Mouse (Mus musculus) forebrain, embryonic 13.5 days (tissue): ENCODE data around the gene Clec4f. TPM values are rescaled to one million over a fixed set of nuclear protein-coding genes. Genes with fewer than 3 reads are reported as not detected.

Source experiments
- ATAC-seq: fragments of 200-750 bp; cut with Nextera tagmentation; 2 replicates; pipeline ENCODE4 v1.8.0; 2017
- H3K27ac ChIP-seq: fragments of 300-500 bp; sonication (generic); 2 replicates; pipeline ENCODE4 v1.5.1; 2015; ENCODE audit warnings: inconsistent platforms, mild to moderate bottlenecking, moderate library complexity
- H3K27me3 ChIP-seq: fragments of 300-500 bp; sonication (generic); 2 replicates; pipeline ENCODE4 v1.6.1; 2015; ENCODE audit warnings: mild to moderate bottlenecking, inconsistent platforms
- H3K36me3 ChIP-seq: fragments of 300-500 bp; sonication (generic); 2 replicates; pipeline ENCODE4 v1.6.1; 2015; ENCODE audit warnings: mild to moderate bottlenecking, inconsistent platforms; ENCODE audit not compliant: poor library complexity, severe bottlenecking
- H3K4me1 ChIP-seq: fragments of 300-500 bp; sonication (generic); 2 replicates; pipeline ENCODE4 v1.6.1; 2015; ENCODE audit warnings: inconsistent platforms
- H3K4me2 ChIP-seq: fragments of 300-500 bp; sonication (generic); 2 replicates; pipeline ENCODE4 v1.6.1; 2015; ENCODE audit warnings: inconsistent platforms, mild to moderate bottlenecking, moderate library complexity
- H3K4me3 ChIP-seq: fragments of 300-500 bp; sonication (generic); 2 replicates; pipeline ENCODE4 v1.5.1; 2015; ENCODE audit warnings: mild to moderate bottlenecking, inconsistent platforms
- H3K9ac ChIP-seq: fragments of 300-500 bp; sonication (generic); 2 replicates; pipeline ENCODE4 v1.6.1; 2015; ENCODE audit warnings: mild to moderate bottlenecking, inconsistent platforms
- H3K9me3 ChIP-seq: fragments of 300-500 bp; sonication (generic); replicated peaks from 2 replicates; pipeline ENCODE4 v1.6.1; 2016; ENCODE audit warnings: inconsistent platforms
- WGBS: fragments of 180-500 bp; shearing (Covaris S2); methylation state at CpG from one replicate; pipeline ENCODE4 v1.1.7; 2015; 5-methylcytosine and 5-hydroxymethylcytosine counted together
- polyA plus RNA-seq: library from polyadenylated mRNA; unstranded; fragments of >200 nt; fragmentation: Nextera tagmentation; extraction: Ambion mirVana; gene quantifications from 2 replicates; pipeline ENCODE4 v1.2.1, GENCODE M21; 2015

Gene Clec4f
- polyA plus RNA-seq: not detected in 2 replicates

DNA sequence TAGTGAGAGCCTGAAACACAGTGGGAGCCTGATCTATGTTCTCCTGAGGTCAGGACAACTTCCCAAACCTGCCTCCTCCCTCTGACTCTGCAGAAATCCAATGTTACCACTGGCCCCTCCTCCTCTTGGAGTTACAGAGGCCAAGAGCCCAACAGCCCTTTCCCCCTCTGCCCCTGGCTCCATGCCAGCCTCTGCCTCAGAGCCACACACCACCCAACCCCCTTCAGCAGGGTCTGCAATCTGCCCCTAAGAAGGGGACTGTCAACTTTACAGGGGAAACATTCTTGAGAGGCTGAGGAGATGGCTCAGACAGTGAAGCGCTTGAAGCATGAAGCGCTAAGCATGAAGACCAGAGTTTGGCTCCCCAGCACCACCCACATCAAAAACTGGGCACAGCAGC is at the start of gene Clec4f:
Gene Clec4f (minus strand): TSS at position 101 of the 400 bp plus-strand sequence.
- no peaks in the 10 kb centered on the region for H3K9me3 ChIP-seq
- 96% methylated on average over 2 of the region's 2 CpGs for WGBS

DNA sequence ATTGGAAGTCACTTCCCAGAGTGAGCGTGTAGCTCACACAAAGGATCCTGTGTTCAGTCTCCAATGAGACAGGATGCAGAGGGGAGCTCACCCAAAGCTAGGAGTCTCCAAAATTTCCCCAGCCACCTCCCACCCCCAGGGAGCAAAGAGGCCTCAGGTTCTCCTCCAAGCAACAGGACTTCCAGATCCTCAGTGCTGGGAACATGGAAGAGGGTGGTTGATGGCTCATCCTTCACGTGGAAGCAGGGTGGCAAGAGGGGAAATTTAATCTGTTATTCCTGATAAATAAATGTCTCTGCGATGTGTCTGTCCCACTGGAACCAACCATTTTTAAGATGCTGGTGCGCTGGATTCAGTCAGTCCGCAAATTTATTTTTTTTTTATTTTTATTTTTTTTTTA is 48.7 kb upstream of the Clec4f start:
- Histone ChIP-seq H3K9ac (no peak overlapping the region), H3K4me1 (peaks cover 7% of the 10 kb centered on the region; the same call in 1 of the 2 replicates), H3K4me3 (no peak overlapping the region), H3K4me2 (no peak overlapping the region), H3K36me3 (no peaks in the 10 kb centered on the region), H3K27ac (no peak overlapping the region), H3K9me3 (no peaks in the 10 kb centered on the region), H3K27me3 (peaks cover 97% of the 10 kb centered on the region)
- no peak for ATAC-seq
- 19% methylated on average over 5 of the region's 5 CpGs for WGBS

More for the DNA sequence above, at the start of gene Clec4f:
- H3K36me3 ChIP-seq: no peaks in the 10 kb centered on the region
- no peak within 1 kb of the TSS for H3K9ac ChIP-seq
- no peaks in the 10 kb centered on the region for H3K4me1 ChIP-seq
- H3K4me3 ChIP-seq: no peak within 1 kb of the TSS
- ATAC-seq: no peak
- H3K27me3 ChIP-seq: no peaks in the 10 kb centered on the region
- no peak within 1 kb of the TSS for H3K4me2 ChIP-seq
- no peak within 1 kb of the TSS for H3K27ac ChIP-seq

DNA sequence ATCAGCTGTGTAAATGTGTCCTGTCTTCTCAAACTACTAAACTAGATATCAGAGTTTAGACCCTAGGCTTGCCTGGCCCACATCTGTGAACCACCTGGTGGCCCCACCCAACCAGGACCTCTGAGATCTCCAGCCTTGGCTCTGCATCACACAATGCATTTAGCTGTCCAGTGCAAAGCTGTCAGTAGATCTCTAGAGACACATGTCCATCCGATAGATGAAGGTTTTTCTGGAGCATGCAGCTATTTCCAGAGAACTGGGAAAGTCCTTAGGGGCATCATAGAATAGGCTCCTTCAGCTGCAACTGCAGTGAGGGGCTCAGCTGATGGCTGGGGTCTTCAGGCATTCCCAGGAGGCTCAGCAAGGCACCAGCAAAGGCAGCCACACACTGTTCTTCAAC is 48.3 kb upstream of the Clec4f start:
- no peaks in the 10 kb centered on the region for H3K36me3 ChIP-seq
- H3K9me3 ChIP-seq: no peaks in the 10 kb centered on the region
- H3K4me3 ChIP-seq: no peak overlapping the region
- no peak for ATAC-seq
- H3K27me3 ChIP-seq: peaks cover 97% of the 10 kb centered on the region
- no peak overlapping the region for H3K9ac ChIP-seq
- H3K27ac ChIP-seq: no peak overlapping the region
- WGBS: 0% methylated on average over 1 of the region's 1 CpGs
- H3K4me2 ChIP-seq: no peak overlapping the region
- peaks cover 7% of the 10 kb centered on the region; the same call in 1 of the 2 replicates for H3K4me1 ChIP-seq

DNA sequence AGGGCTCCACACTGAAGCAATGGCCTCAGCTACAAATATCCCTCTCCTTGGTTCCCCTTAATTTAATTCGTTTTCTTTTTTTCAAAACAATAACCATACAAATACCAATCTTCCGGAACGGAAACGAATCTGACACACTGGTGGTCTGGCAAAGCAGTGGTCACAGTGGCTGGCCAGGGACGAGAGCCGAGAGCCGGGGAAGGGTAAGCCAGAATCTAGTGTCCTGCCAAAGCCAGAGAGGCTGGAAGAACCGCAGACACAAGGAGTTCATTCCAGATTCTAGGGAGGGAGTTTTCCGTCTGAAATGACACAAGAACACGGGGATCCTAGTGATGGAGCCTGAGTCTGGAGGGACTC is 47.7 kb upstream of the Clec4f start:
- no peak for ATAC-seq
- peaks cover 7% of the 10 kb centered on the region; the same call in 1 of the 2 replicates for H3K4me1 ChIP-seq
- H3K9me3 ChIP-seq: no peaks in the 10 kb centered on the region
- no peak overlapping the region for H3K9ac ChIP-seq
- H3K27me3 ChIP-seq: peaks cover 97% of the 10 kb centered on the region
- no peak overlapping the region for H3K27ac ChIP-seq
- no peaks in the 10 kb centered on the region for H3K36me3 ChIP-seq
- under 1% methylated on average over 10 of the region's 10 CpGs for whole genome bisulfite sequencing
- no peak overlapping the region for H3K4me2 ChIP-seq
- no peak overlapping the region for H3K4me3 ChIP-seq

DNA sequence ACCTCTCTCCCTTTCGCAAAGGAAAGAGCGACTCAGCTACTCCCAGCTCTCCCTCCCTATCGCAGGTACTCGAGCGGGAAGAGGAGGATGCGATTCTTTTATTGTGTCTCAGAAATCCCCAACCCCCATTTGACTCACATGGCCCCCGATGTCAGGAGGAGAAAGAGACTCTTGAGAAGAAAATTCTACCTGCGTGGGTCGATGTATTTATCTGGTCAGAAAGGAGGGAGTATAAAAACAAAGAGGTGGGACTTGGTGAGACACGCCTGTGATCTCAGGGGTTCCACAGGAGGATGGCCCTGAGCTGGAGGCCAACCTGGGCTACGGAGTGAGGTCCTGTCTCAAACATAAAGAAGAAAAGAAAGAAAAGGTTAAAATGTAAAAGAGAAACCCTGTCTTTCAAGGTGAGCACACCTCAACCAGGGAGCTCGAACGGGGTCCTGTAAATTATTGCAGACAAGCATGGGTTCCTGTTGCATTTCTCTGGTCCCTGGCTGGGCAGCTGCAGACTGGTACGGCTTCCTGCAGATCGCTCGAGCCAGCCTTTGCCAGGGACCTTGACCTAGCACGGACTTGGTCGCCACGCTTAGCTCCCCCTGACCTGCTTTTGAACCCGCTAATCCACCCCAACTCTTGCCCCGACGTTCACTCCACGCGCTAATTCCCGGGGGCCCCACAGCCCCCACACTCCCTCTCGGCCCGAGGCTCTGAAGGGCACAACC is 47.2 kb upstream of the Clec4f start:
- H3K4me3 ChIP-seq: no peak overlapping the region
- no peak overlapping the region for H3K4me2 ChIP-seq
- H3K4me1 ChIP-seq: peaks cover 7% of the 10 kb centered on the region; the same call in 1 of the 2 replicates
- 1% methylated on average over 27 of the region's 27 CpGs for WGBS
- ATAC-seq: no peak
- H3K9ac ChIP-seq: no peak overlapping the region
- no peaks in the 10 kb centered on the region for H3K9me3 ChIP-seq
- peaks cover 97% of the 10 kb centered on the region for H3K27me3 ChIP-seq
- no peaks in the 10 kb centered on the region for H3K36me3 ChIP-seq
- H3K27ac ChIP-seq: no peak overlapping the region

DNA sequence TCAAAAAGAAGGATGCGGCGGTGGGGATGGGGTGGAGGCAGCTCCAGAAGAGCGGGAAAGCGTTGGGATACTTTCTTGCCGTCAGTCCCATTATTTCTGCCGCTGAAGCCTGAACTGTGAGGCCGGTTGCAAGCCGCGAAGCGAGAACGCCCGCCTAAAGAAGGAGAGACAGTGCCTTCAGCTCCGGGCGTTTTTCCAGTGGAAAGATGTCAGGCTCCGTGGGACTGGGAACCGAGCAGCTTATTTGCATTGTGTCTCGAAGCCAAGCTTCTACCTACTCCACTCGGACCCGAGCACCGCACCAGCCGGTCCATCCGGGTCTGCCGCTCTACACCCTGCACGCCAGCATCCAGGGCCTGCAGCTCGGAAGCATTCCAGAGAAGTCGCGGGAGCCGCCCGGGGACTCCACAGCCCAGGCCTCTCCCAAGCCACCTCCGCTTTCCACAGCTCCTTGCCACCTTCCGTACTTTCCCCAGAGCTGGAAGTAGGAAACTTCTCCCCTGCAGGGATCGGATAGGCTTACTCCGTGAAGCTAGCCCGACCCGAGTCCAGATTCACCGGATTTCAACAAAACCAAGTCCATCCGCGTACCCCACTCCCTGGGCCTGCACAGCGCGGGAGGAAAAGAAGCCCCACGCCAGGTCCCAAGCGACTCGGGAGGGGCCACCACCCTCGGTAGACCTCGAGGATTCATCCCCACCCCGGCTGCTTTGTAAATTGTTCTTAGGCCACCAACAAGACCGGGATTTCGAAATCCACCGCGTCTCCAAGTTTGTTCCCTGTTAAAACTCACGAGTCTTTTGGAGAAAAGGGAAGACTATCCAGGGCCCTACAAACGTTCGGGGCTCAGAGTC is 46.4 kb upstream of the Clec4f start:
- no peak for ATAC-seq
- H3K4me3 ChIP-seq: no peak overlapping the region

DNA sequence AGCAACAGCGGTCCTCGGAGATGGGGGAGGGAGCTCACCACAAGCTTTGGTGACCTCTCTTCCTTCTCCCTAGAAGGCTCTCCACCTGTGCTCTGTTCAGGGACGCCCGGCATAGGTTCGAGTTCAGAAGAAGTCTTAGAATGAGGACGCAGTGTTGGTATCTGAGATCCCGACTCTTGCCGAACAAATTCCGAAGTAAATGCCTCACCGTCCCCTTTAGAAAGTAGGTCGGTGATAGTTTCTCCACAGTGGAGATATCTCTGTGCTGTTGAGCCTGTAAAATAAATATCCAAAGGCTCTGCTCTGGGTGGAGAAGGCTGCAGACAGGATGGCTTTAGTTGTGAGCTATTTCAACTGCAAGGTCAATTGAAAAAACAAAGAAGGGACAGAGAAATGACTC is 45.0 kb upstream of the Clec4f start:
- Histone ChIP-seq H3K9ac (no peak overlapping the region), H3K9me3 (no peaks in the 10 kb centered on the region), H3K27ac (no peak overlapping the region), H3K4me3 (no peak overlapping the region), H3K4me1 (peaks cover 7% of the 10 kb centered on the region; the same call in 1 of the 2 replicates), H3K27me3 (peaks cover 97% of the 10 kb centered on the region), H3K4me2 (no peak overlapping the region), H3K36me3 (no peaks in the 10 kb centered on the region)
- no peak for ATAC-seq
- WGBS: under 1% methylated on average over 11 of the region's 11 CpGs

More for the DNA sequence above, 46.4 kb upstream of the Clec4f start:
- Histone ChIP-seq H3K4me2 (0 out of 2 replicates have a peak overlapping the region, but pooled peaks have one; percentile 6), H3K36me3 (no peaks in the 10 kb centered on the region), H3K27ac (no peak overlapping the region), H3K9me3 (no peaks in the 10 kb centered on the region), H3K9ac (no peak overlapping the region), H3K27me3 (peaks cover 97% of the 10 kb centered on the region), H3K4me1 (peaks cover 7% of the 10 kb centered on the region; the same call in 1 of the 2 replicates)
- WGBS: under 1% methylated on average over 53 of the region's 53 CpGs

DNA sequence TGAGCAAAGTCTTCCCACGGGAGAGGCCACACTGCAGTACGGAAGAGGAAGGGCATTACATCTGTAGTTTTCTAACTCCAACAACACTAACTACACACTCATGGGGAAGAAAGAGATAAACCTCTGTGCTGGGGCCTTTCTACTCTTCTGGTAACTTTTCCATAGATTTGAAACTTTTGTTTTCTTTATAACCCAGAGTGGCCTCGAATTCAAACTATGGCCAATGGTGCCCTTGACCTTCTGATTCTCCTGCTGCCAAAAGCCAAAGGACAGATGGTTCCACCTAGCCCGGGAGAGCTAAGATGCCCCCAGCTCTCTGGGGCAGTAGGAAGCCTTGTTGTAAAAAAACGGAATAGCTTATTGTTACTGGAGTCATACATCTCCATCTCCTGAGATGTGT is 44.0 kb upstream of the Clec4f start:
- Histone ChIP-seq H3K4me3 (no peak overlapping the region), H3K4me1 (peaks cover 7% of the 10 kb centered on the region; the same call in 1 of the 2 replicates), H3K27ac (no peak overlapping the region), H3K36me3 (no peaks in the 10 kb centered on the region), H3K9me3 (no peaks in the 10 kb centered on the region), H3K27me3 (peaks cover 97% of the 10 kb centered on the region), H3K9ac (no peak overlapping the region), H3K4me2 (no peak overlapping the region)
- no peak for ATAC-seq
- 5% methylated on average over 5 of the region's 5 CpGs for WGBS

DNA sequence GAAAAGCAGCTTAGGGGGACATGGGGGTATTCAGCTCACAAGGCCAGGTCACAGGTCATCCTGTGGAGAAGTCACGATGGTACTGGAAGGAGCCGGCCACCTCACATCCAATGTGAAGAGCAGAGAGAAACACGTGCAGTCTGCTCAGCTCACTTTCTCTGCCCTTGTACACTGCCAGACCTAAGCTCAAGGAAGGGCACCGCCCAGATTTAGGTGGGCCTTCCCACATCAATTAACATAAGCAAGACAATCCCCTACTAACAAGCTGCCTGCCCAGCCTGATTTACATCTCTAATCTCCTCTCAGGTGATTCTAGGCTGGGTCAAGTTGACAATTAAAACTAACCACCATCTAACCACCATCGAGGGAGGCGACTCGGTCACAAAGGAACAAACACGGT is 41.9 kb upstream of the Clec4f start:
- peaks cover 10% of the 10 kb centered on the region; the same call in 1 of the 2 replicates for H3K4me1 ChIP-seq
- H3K9me3 ChIP-seq: no peaks in the 10 kb centered on the region
- no peak for ATAC-seq
- no peak overlapping the region for H3K4me2 ChIP-seq
- H3K9ac ChIP-seq: no peak overlapping the region
- H3K27ac ChIP-seq: no peak overlapping the region
- 2% methylated on average over 8 of the region's 8 CpGs for WGBS
- H3K4me3 ChIP-seq: no peak overlapping the region
- peaks cover 97% of the 10 kb centered on the region for H3K27me3 ChIP-seq
- H3K36me3 ChIP-seq: no peaks in the 10 kb centered on the region

DNA sequence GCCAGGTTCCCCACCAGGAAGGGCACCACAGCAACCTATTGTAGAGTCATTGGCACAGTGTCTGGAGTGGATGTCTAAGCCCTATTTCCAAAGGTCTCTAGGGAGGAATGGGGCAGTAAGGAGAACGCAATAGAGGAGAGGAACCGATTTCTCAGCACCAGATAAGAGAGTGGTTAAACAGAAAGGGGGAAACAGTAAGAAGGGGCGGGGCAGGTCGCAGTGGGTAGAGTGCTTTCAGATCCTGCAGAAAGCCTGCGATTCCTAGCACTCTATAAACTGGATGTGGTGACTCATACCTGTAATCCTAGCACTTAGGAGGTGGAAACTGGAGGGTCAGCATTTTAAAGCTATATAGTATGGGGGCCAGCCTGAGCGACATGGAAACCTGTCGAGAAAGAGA is 40.7 kb upstream of the Clec4f start:
- 2% methylated on average over 7 of the region's 7 CpGs for WGBS
- Histone ChIP-seq H3K9ac (no peak overlapping the region), H3K36me3 (no peaks in the 10 kb centered on the region), H3K9me3 (no peaks in the 10 kb centered on the region), H3K27ac (no peak overlapping the region), H3K4me3 (no peak overlapping the region), H3K4me2 (no peak overlapping the region), H3K27me3 (peaks cover 98% of the 10 kb centered on the region), H3K4me1 (0 out of 2 replicates have a peak, but pooled peaks cover 3% of the 10 kb centered on the region)
- ATAC-seq: no peak

DNA sequence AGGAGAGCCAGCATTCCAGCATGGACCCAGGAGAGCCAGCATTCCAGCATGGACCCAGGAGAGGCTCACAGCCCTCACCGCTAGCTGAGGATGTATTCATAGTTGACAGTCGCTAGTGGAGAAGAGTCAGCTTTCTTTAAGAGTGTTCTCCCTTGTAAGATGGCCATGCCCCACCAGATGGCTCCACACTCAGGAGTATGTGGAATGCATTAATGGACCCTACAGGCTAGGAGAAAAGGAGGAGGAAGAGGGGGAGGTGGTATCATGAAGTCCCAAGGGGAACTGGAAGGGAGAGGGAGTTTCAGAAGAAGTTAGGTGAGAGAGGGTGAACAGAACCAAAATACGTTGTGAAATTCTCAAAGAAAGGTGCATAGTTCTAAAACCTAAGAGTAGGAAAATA is 39.7 kb upstream of the Clec4f start:
- no peak overlapping the region for H3K9ac ChIP-seq
- no peaks in the 10 kb centered on the region for H3K36me3 ChIP-seq
- 0 out of 2 replicates have a peak, but pooled peaks cover 3% of the 10 kb centered on the region for H3K4me1 ChIP-seq
- H3K27me3 ChIP-seq: peaks cover 98% of the 10 kb centered on the region
- H3K9me3 ChIP-seq: no peaks in the 10 kb centered on the region
- 9% methylated on average over 3 of the region's 3 CpGs for WGBS
- H3K27ac ChIP-seq: no peak overlapping the region
- ATAC-seq: no peak
- H3K4me3 ChIP-seq: no peak overlapping the region
- H3K4me2 ChIP-seq: no peak overlapping the region

DNA sequence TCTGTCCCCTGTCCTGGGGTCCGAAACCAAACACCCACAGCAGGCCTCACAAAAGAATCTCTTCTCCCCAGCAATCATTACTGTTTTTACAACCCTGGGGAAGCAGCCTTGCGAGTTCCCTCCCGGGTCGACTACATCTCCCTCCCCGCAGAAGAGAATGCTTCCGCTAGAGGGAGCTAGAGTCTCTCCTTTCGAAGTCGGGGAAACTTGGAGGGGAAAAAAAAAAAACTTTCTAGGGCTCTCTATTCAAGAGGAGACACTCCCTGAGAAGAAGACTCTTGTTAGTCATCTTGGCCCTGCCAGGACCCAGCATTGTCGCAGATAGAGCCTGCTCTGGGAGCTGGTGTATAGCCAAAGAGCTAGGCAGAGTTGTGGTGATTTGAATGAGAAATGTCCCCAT is 37.8 kb upstream of the Clec4f start:
- H3K9me3 ChIP-seq: no peaks in the 10 kb centered on the region
- no peak overlapping the region for H3K4me3 ChIP-seq
- ATAC-seq: no peak
- no peak overlapping the region for H3K27ac ChIP-seq
- no peak overlapping the region for H3K9ac ChIP-seq
- 0 out of 2 replicates have a peak, but pooled peaks cover 3% of the 10 kb centered on the region for H3K4me1 ChIP-seq
- no peak overlapping the region for H3K4me2 ChIP-seq
- 0% methylated on average over 9 of the region's 9 CpGs for WGBS
- no peaks in the 10 kb centered on the region for H3K36me3 ChIP-seq
- H3K27me3 ChIP-seq: peaks cover 96% of the 10 kb centered on the region
